Mouse (Mus musculus) MEL (cell line): Measurements from ENCODE around the gene Cdpf1. TPM values are rescaled to one million over a fixed set of nuclear protein-coding genes. Genes with fewer than 3 reads are reported as not detected.
A peak's percentile ranks its signal among the peaks of the same experiment; 100 is the strongest.

Experiments
- DNase-seq: peaks from one replicate; pipeline ENCODE4 v3.0.0; 2011; ENCODE audit warnings: low read depth, low spot score
- H3K27ac ChIP-seq: 2 replicates; pipeline ENCODE4 v1.5.1; 2012; ENCODE audit warnings: low read depth, mild to moderate bottlenecking, control low read depth, low read length, moderate library complexity; ENCODE audit not compliant: control insufficient read depth
- H3K27me3 ChIP-seq, 2 experiments: fragments of 150-350 bp in 1 of 2; sonication (generic) in 1 of 2; 2 replicates each; pipeline ENCODE4 v1.6.1; 2012; ENCODE audit warnings: low read length in 2 of 2, mild to moderate bottlenecking in 2 of 2, improper control_type of control experiment in 1 of 2, moderate library complexity in 1 of 2; ENCODE audit not compliant: insufficient read depth in 2 of 2, control insufficient read depth in 1 of 2
- H3K36me3 ChIP-seq, 2 experiments: 2 replicates each; pipeline ENCODE4 v1.6.1; 2012 to 2014; ENCODE audit warnings: low read length in 2 of 2, improper control_type of control experiment in 1 of 2, inconsistent platforms in 1 of 2, mild to moderate bottlenecking in 1 of 2; ENCODE audit not compliant: insufficient read depth in 2 of 2, control insufficient read depth in 1 of 2
- H3K4me1 ChIP-seq, 2 experiments: fragments of 150-350 bp in 1 of 2; sonication (generic) in 1 of 2; 2 replicates each; pipeline ENCODE4 v1.6.1; 2012; ENCODE audit warnings: low read length in 2 of 2, improper control_type of control experiment in 1 of 2, mild to moderate bottlenecking in 1 of 2; ENCODE audit not compliant: insufficient read depth in 2 of 2, control insufficient read depth in 1 of 2
- H3K4me3 ChIP-seq, 2 experiments: fragments of 150-350 bp in 1 of 2; sonication (generic) in 1 of 2; 2 replicates each; pipeline ENCODE4 v1.5.1; 2012; ENCODE audit warnings: low read depth in 2 of 2, low read length in 2 of 2, mild to moderate bottlenecking in 2 of 2, moderate library complexity in 2 of 2, control low read depth in 1 of 2, improper control_type of control experiment in 1 of 2; ENCODE audit not compliant: control insufficient read depth in 1 of 2, insufficient read depth in 1 of 2
- H3K79me2 ChIP-seq: 2 replicates; pipeline ENCODE4 v1.6.1; 2012; ENCODE audit warnings: mild to moderate bottlenecking, low read length, moderate library complexity; ENCODE audit not compliant: control insufficient read depth, poor library complexity, insufficient read depth
- H3K9ac ChIP-seq: 2 replicates; pipeline ENCODE4 v1.6.1; 2012; ENCODE audit warnings: low read depth, mild to moderate bottlenecking, control low read depth, low read length, moderate library complexity; ENCODE audit not compliant: control insufficient read depth, poor library complexity, severe bottlenecking
- H3K9me3 ChIP-seq: fragments of 150-350 bp; sonication (generic); replicated peaks from 2 replicates; pipeline ENCODE4 v1.6.1; 2012; ENCODE audit warnings: mild to moderate bottlenecking, low read length, improper control_type of control experiment, moderate library complexity; ENCODE audit not compliant: insufficient read depth
- ETS1 ChIP-seq: IDR thresholded peaks from 2 replicates; pipeline ENCODE4 v1.6.1; 2012; ENCODE audit warnings: low read depth, mild to moderate bottlenecking, inconsistent platforms, low read length, improper control_type of control experiment, moderate library complexity
- GATA1 ChIP-seq: IDR thresholded peaks from 2 replicates; pipeline ENCODE4 v1.6.1; 2011; ENCODE audit warnings: low read depth, low read length, improper control_type of control experiment
- MAFK ChIP-seq: IDR thresholded peaks from 2 replicates; pipeline ENCODE4 v1.6.1; 2011; ENCODE audit warnings: low read depth, mild to moderate bottlenecking, low read length, improper control_type of control experiment, borderline replicate concordance
- MAX ChIP-seq: IDR thresholded peaks from 2 replicates; pipeline ENCODE4 v1.6.1; 2011; ENCODE audit warnings: low read length, improper control_type of control experiment
- MEF2A ChIP-seq: IDR thresholded peaks from 2 replicates; pipeline ENCODE4 v1.6.1; 2014; ENCODE audit warnings: low read depth, mild to moderate bottlenecking, inconsistent platforms, low read length, improper control_type of control experiment; ENCODE audit not compliant: poor library complexity, insufficient replicate concordance, severe bottlenecking; ENCODE audit errors: extremely low read depth
- NELFE ChIP-seq: IDR thresholded peaks from 2 replicates; pipeline ENCODE4 v1.6.1; 2011; ENCODE audit warnings: low read depth, low read length, improper control_type of control experiment
- POLR2A ChIP-seq, 2 experiments: IDR thresholded peaks; 2 replicates each; pipeline ENCODE4 v1.6.1; 2011 to 2012; ENCODE audit warnings: low read length in 2 of 2, mild to moderate bottlenecking in 2 of 2, control low read depth in 1 of 2, improper control_type of control experiment in 1 of 2, low read depth in 1 of 2, moderate library complexity in 1 of 2; ENCODE audit not compliant: control insufficient read depth in 1 of 2, insufficient read depth in 1 of 2, poor library complexity in 1 of 2
- RCOR1 ChIP-seq: IDR thresholded peaks from 2 replicates; pipeline ENCODE4 v1.6.1; 2012; ENCODE audit warnings: low read depth, mild to moderate bottlenecking, inconsistent platforms, low read length, improper control_type of control experiment
- SIN3A ChIP-seq: IDR thresholded peaks from 2 replicates; pipeline ENCODE4 v1.6.1; 2012; ENCODE audit warnings: low read length, improper control_type of control experiment, inconsistent platforms
- SMC3 ChIP-seq: IDR thresholded peaks from 2 replicates; pipeline ENCODE4 v1.6.1; 2011; ENCODE audit warnings: low read depth, low read length, improper control_type of control experiment
- TBP ChIP-seq: IDR thresholded peaks from 2 replicates; pipeline ENCODE4 v1.8.0; 2011; ENCODE audit warnings: low read depth, low read length, improper control_type of control experiment
- TCF12 ChIP-seq: IDR thresholded peaks from 2 replicates; pipeline ENCODE4 v1.6.1; 2014; ENCODE audit warnings: low read depth, mild to moderate bottlenecking, inconsistent platforms, low read length, improper control_type of control experiment, moderate library complexity
- ZMIZ1 ChIP-seq: IDR thresholded peaks from 2 replicates; pipeline ENCODE4 v1.6.1; 2012; ENCODE audit warnings: low read depth, mild to moderate bottlenecking, inconsistent platforms, low read length, improper control_type of control experiment, moderate library complexity
- polyA plus RNA-seq, 2 experiments: library from polyadenylated mRNA; stranded (reverse) in 1 of 2; unstranded in 1 of 2; fragments of >175 nt in 1 of 2; fragments of >200 nt in 1 of 2; gene quantifications; 2 replicates each; pipeline versions ENCODE4 v1.2.1 to v1.2.4; 2012; ENCODE audit warnings: low replicate concordance in 2 of 2, low read depth in 1 of 2; ENCODE audit not compliant: insufficient read length in 2 of 2, insufficient read depth in 1 of 2, missing spikeins in 1 of 2
- total RNA-seq: library from RNA; depleted of rRNA; stranded (reverse); fragments of 300-350 nt; gene quantifications from 2 replicates; pipeline ENCODE4 v1.2.3, GENCODE M21; 2012

The Cdpf1 gene
- total and polyA plus RNA-seq, 3 experiments: 30.5 to 44.0 TPM; not detected in 1

- Histone ChIP-seq H3K27me3 (no peaks in the 10 kb centered on the region), H3K9ac (peak within 1 kb of the TSS; percentile 76), H3K4me1 (peaks cover 0 to 4% of the 10 kb centered on the region in 2 experiments; a peak in 1 of 4 replicates), H3K36me3 (peaks cover 0 to 3% of the 10 kb centered on the region in 2 experiments; a peak in 1 of 4 replicates), H3K79me2 (no peaks in the 10 kb centered on the region; the same call in 1 of the 2 replicates), H3K27ac (no peak within 1 kb of the TSS), H3K9me3 (no peaks in the 10 kb centered on the region), H3K4me3 (peak within 1 kb of the TSS; percentile 56 to 78)
- no peak for TF ChIP-seq MEF2A
- TF ChIP-seq POLR2A (IDR thresholded peaks at IDR 0.05; ENCODE audit: control insufficient read depth in 1 of 2, insufficient read depth in 1 of 2, low read depth in 1 of 2, low read length in 2 of 2, poor library complexity in 1 of 2): peak in 1 of 2 experiments; percentile 67; a peak in 3 of 4 replicates
- TF ChIP-seq ZMIZ1: 0 out of 2 replicates have a peak, but pooled peaks have one; percentile 29
- 0 out of 2 replicates have a peak, but pooled peaks have one; percentile 36 for TF ChIP-seq SIN3A
- no peak; the same call in 1 of the 2 replicates for TF ChIP-seq MAX
- peak; percentile 30; the same call in 1 of the 2 replicates for TF ChIP-seq NELFE
- no peak for TF ChIP-seq SMC3
- no peak for TF ChIP-seq RCOR1
- TF ChIP-seq MAFK: no peak
- peak; percentile 44 for DNase-seq
These were observed 9.9 kb upstream of the Cdpf1 start, which contains the start of gene Pkdrej for GRCm38 (mm10) chr15:85821203-85822010. Pkdrej (minus strand) TSS chr15:85821734.

- Histone ChIP-seq H3K4me1 (peaks cover 10 to 21% of the 10 kb centered on the region in 2 experiments), H3K4me3 (peak overlapping the region; percentile 38 to 47), H3K27ac (no peak overlapping the region; the same call in 1 of the 2 replicates), H3K9me3 (no peaks in the 10 kb centered on the region), H3K9ac (peak overlapping the region; percentile 27; the same call in 1 of the 2 replicates), H3K27me3 (no peaks in the 10 kb centered on the region), H3K79me2 (peaks cover 2% of the 10 kb centered on the region; the same call in 1 of the 2 replicates)
- peak; percentile 68 for DNase-seq
- 0 out of 2 replicates have a peak, but pooled peaks have one; percentile 27 for TF ChIP-seq TBP
- peak; percentile 46 for TF ChIP-seq GATA1
- peak; percentile 47; the same call in 1 of the 2 replicates for TF ChIP-seq SIN3A
- TF ChIP-seq TCF12: no peak
- TF ChIP-seq POLR2A (IDR thresholded peaks at IDR 0.05; ENCODE audit: control insufficient read depth in 1 of 2, insufficient read depth in 1 of 2, low read depth in 1 of 2, low read length in 2 of 2, poor library complexity in 1 of 2): peak in 1 of 2 experiments; percentile 26; a peak in 1 of 4 replicates
- 0 out of 2 replicates have a peak, but pooled peaks have one; percentile 25 for TF ChIP-seq ETS1
- TF ChIP-seq, all 39 proteins: peak for 5
- peaks cover 0 to 15% of the 10 kb centered on the region in 2 experiments; a peak in 2 of 4 replicates for H3K36me3 ChIP-seq
These were observed 1.9 kb upstream of the Cdpf1 start for GRCm38 (mm10) chr15:85813428-85813827.
